ENCODE assay signal across 22 mouse cellular contexts in the genomic region with DNA sequence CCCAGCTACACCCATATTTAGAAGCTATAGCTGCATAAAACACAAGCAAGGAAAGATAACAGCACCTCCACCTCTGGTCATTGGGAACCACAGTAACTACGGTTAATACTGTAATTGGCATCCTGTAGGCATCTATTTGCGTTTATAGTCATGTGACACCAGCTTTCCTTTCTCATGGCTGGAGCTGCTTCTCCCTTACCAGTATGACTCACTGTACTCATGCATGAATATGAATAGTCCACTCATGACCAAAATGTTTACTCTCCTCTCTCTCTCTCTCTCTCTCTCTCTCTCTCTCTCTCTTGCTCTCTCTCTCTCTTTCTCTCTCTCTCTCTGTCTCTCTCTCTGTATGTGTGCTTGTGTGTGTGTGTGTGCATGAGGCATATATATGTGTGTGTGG.
DNase-seq lines count a peak whose midpoint lies in the region; ATAC-seq and TF ChIP-seq lines count a peak whose summit lies in the region.
"Had no signal": no experiment of that assay in that cellular context is flagged by ENCODE, and none has a peak within 500 bp of the region (broad histone marks: within the 10 kb centered on the region; RNA-seq: fewer than 3 reads in every experiment).

No protein-coding gene starts in this region.

- WGBS in stomach, postnatal 0 days = 76% methylated on average over 2 of the region's 2 CpGs

- no peak overlapping the region for H3K27ac ChIP-seq in stomach, postnatal 0 days (replicated peaks)

- no peaks in the 10 kb centered on the region for H3K9me3 ChIP-seq in stomach, postnatal 0 days (ENCODE audit: control insufficient read depth, low read length)

- ATAC-seq in frontal cortex, adult (ENCODE audit: low TSS enrichment) = peak; percentile 59; the same call in 1 of the 2 replicates
- ATAC-seq in stomach, postnatal 0 days (ENCODE audit: low FRiP score, low TSS enrichment) = peak; percentile 51; the same call in 1 of the 2 replicates
- ATAC-seq: activated CD4-positive, CD25-positive, alpha-beta regulatory T cell, adult 4 months; CD4-positive, CD25-positive, alpha-beta regulatory T cell, adult 4 months; Patski had no signal

- H3K4me2 ChIP-seq in stomach, postnatal 0 days (replicated peaks; ENCODE audit: low read depth) = no peak overlapping the region

- no peak for TF ChIP-seq EP300 in stomach, postnatal 0 days (optimal IDR thresholded peaks at IDR 0.05)

- TF ChIP-seq CTCF in stomach, postnatal 0 days (IDR thresholded peaks at IDR 0.05; ENCODE audit: low read depth) = no peak

- H3K4me1 ChIP-seq in stomach, postnatal 0 days (replicated peaks; ENCODE audit: control insufficient read depth, insufficient read depth) = no peaks in the 10 kb centered on the region

- no peak overlapping the region for H3K4me3 ChIP-seq in stomach, postnatal 0 days (ENCODE audit: low read depth, low read length)

- DNase-seq in frontal cortex, postnatal 14 days (ENCODE audit: low spot score in 2 of 2) = no peak
- peak; percentile 27 for DNase-seq in brain, adult 2 months (ENCODE audit: low read depth, low spot score)
- no peak for DNase-seq in stomach, postnatal 0 days (ENCODE audit: low spot score)
- DNase-seq in lung, adult 18-20 months = no peak
- no peak for DNase-seq in ovary, postnatal 10 days (ENCODE audit: low spot score)
- DNase-seq: adrenal gland, adult 2 months; adrenal gland, adult 8-10 months; adrenal gland, postnatal 10 days; adrenal gland, postnatal 14 days; adrenal gland, postnatal 25 days; adrenal gland, postnatal 36 days; B cell, adult 2 months; cerebellum, adult 11 months; cerebellum, adult 11-12 months; cerebellum, adult 18-20 months; cerebellum, adult 2 months had no signal

- no peaks in the 10 kb centered on the region for H3K36me3 ChIP-seq in stomach, postnatal 0 days (ENCODE audit: control insufficient read depth, insufficient read depth, low read length)
- H3K36me3 ChIP-seq: G1E had no signal

- H3K9ac ChIP-seq in stomach, postnatal 0 days (ENCODE audit: low read length) = no peak overlapping the region

- no peaks in the 10 kb centered on the region for H3K27me3 ChIP-seq in stomach, postnatal 0 days (ENCODE audit: control insufficient read depth, insufficient read depth, low read length)
- H3K27me3 ChIP-seq: CH12.LX, Patski had no signal
